Mouse (Mus musculus): ENCODE data around the gene Jarid2.

GRCm38 (mm10) chr13:44833353-44833752, 104.1 kb downstream of the Jarid2 start:
- peak; percentile 35; the same call in 1 of the 2 replicates for TF ChIP-seq CTCF (conservative IDR thresholded peaks at IDR 0.05; ENCODE audit: insufficient read depth, insufficient read length, low read depth, low read length)
- TF ChIP-seq POLR2A (IDR thresholded peaks at IDR 0.05; ENCODE audit: low read depth, low read length), result no peak
